Mouse (Mus musculus) liver, postnatal 0 days (tissue): Measurements from ENCODE around the gene Pkd1l2.

Experiments
- CTCF ChIP-seq: sonication (generic); IDR thresholded peaks from 2 replicates; pipeline ENCODE4 v1.5.1; 2016; ENCODE audit warnings: antibody characterized with exemption, low read depth
- EP300 ChIP-seq: IDR thresholded peaks from 2 replicates; pipeline ENCODE4 v1.6.1; 2016; ENCODE audit warnings: antibody characterized with exemption, low read depth, mild to moderate bottlenecking

DNA sequence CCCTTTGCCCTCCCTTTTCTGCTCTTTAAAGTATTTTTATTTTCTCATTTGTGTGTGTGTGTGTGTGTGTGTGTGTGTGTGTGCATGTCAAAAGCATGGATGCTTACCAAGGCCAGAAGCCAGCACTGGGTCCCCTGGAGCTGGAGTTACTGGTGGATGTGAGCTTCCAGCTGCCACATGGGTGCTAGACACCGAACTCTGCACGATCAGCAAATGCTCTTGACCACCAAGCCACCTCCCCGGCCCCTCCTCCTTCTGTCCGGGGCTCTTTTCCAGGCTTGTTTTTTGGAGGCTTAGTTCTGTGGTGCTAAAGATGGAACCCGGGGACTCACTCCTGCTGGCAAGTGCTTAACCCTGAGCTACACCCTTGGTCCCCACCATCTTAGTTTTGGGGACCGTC lies 135.4 kb downstream of the Pkd1l2 start:
- TF ChIP-seq CTCF = no peak
- TF ChIP-seq EP300 = no peak
